Mouse (Mus musculus) megakaryocyte, embryonic 14.5 days (primary cell): ENCODE measurements around the gene Arhgdia.

Source experiments
- FLI1 ChIP-seq: IDR thresholded peaks from 2 replicates; pipeline ENCODE4 v1.6.1; 2012; ENCODE audit warnings: low read length, inconsistent platforms, mixed read lengths
- GATA1 ChIP-seq: IDR thresholded peaks from 3 replicates; pipeline ENCODE4 v1.6.1; 2012; ENCODE audit warnings: mixed read lengths, low read length, inconsistent platforms, borderline replicate concordance

GRCm38 (mm10) chr11:120618619-120619535 is 37.5 kb upstream of the Arhgdia start:
- no peak for TF ChIP-seq GATA1
- no peak for TF ChIP-seq FLI1
